Mouse (Mus musculus) ES-Bruce4 (cell line): ENCODE measurements around the gene Scfd2.

Experiments
- CTCF ChIP-seq: IDR thresholded peaks from one replicate; pipeline ENCODE4 v1.8.1; 2011; ENCODE audit warnings: low read depth, low read length
- EP300 ChIP-seq: IDR thresholded peaks from 2 replicates; pipeline ENCODE4 v1.6.1; 2011; ENCODE audit warnings: low read depth, low read length; ENCODE audit not compliant: insufficient read depth

DNA sequence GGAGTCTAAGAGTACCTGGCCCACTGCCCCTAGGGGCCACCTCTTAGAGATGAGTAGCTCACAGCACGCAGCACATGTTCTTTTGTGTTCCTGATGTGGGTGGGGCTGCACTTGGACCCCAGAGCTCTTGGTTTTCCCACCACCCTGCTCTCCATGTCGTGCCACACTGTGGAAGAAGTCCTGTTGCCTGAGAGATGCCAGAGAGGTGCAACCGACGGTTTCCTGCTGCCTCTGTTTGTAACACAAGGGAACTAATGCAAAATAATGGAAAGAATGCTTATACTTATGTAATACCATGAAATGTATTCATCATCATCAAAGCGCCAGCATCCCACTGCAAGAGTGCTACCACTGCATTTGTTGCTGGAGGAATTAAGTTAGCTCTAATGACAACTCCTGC lies 238.0 kb downstream of the Scfd2 start:
- TF ChIP-seq CTCF (no peak), EP300 (no peak)
